Mouse (Mus musculus) midbrain, embryonic 10.5 days (tissue): Measurements from ENCODE around the gene Zwilch. TPM values are rescaled to one million over a fixed set of nuclear protein-coding genes. Genes with fewer than 3 reads are reported as not detected.

Source experiments
- DNase-seq: peaks from one replicate; pipeline ENCODE4 v3.0.0-alpha.2; 2017; ENCODE audit warnings: low spot score
- H3K27ac ChIP-seq: fragments of 300-500 bp; sonication (generic); replicated peaks from 2 replicates; pipeline ENCODE4 v1.5.1; 2016; ENCODE audit warnings: mild to moderate bottlenecking
- H3K27me3 ChIP-seq: fragments of 300-500 bp; sonication (generic); 2 replicates; pipeline ENCODE4 v1.6.1; 2016; ENCODE audit warnings: low read depth, mild to moderate bottlenecking; ENCODE audit not compliant: poor library complexity, severe bottlenecking
- H3K36me3 ChIP-seq: fragments of 300-500 bp; sonication (generic); 2 replicates; pipeline ENCODE4 v1.6.1; 2016; ENCODE audit warnings: mild to moderate bottlenecking, moderate library complexity
- H3K4me1 ChIP-seq: fragments of 300-500 bp; sonication (generic); 2 replicates; pipeline ENCODE4 v1.6.1; 2016
- H3K4me3 ChIP-seq: fragments of 300-500 bp; sonication (generic); 2 replicates; pipeline ENCODE4 v1.5.1; 2016; ENCODE audit warnings: mild to moderate bottlenecking, moderate library complexity
- H3K9me3 ChIP-seq: fragments of 300-500 bp; sonication (generic); replicated peaks from 2 replicates; pipeline ENCODE4 v1.6.1; 2016; ENCODE audit warnings: mild to moderate bottlenecking
- WGBS: fragments of 180-500 bp; shearing (Covaris S2); methylation state at CpG from one replicate; pipeline ENCODE4 v1.1.7; 2016; 5-methylcytosine and 5-hydroxymethylcytosine counted together
- polyA plus RNA-seq: library from polyadenylated mRNA; unstranded; fragments of >200 nt; fragmentation: Nextera tagmentation; extraction: Ambion mirVana; gene quantifications from 2 replicates; pipeline ENCODE4 v1.2.1, GENCODE M21; 2016

The Zwilch gene
- polyA plus RNA-seq, result 42.6 and 42.8 TPM in 2 replicates

- Histone ChIP-seq H3K36me3 (peaks cover 53% of the 10 kb centered on the region), H3K27me3 (no peaks in the 10 kb centered on the region), H3K9me3 (no peaks in the 10 kb centered on the region), H3K4me1 (peaks cover 26% of the 10 kb centered on the region), H3K4me3 (peak within 1 kb of the TSS; percentile 94), H3K27ac (peak within 1 kb of the TSS; percentile 97)
- under 1% methylated on average over 42 of the region's 42 CpGs for WGBS
- peak; percentile 86 for DNase-seq
Observed at GRCm38 (mm10) chr9:64172816-64173665, at the start of gene Zwilch, which contains the start of gene Rpl4. Gene Zwilch, minus strand, starts transcription at chr9:64173104. Gene Rpl4, plus strand, starts transcription at chr9:64173375.

GRCm38 (mm10) chr9:64222098-64222497 lies 49.2 kb upstream of the Zwilch start:
- Histone ChIP-seq H3K4me3 (no peak overlapping the region), H3K4me1 (peaks cover 22% of the 10 kb centered on the region), H3K27ac (no peak overlapping the region), H3K36me3 (0 out of 2 replicates have a peak, but pooled peaks cover 6% of the 10 kb centered on the region), H3K27me3 (no peaks in the 10 kb centered on the region), H3K9me3 (no peaks in the 10 kb centered on the region)
- WGBS, result 77% methylated on average over 2 of the region's 2 CpGs
- DNase-seq, result no peak

GRCm38 (mm10) chr9:64221480-64221879 lies 48.6 kb upstream of the Zwilch start:
- Histone ChIP-seq H3K27ac (no peak overlapping the region), H3K9me3 (no peaks in the 10 kb centered on the region)
- 76% methylated on average over 4 of the region's 4 CpGs for WGBS

GRCm38 (mm10) chr9:64220603-64221002 lies 47.7 kb upstream of the Zwilch start:
- Histone ChIP-seq H3K9me3 (no peaks in the 10 kb centered on the region), H3K27ac (no peak overlapping the region), H3K4me1 (peaks cover 22% of the 10 kb centered on the region), H3K4me3 (no peak overlapping the region), H3K27me3 (no peaks in the 10 kb centered on the region), H3K36me3 (0 out of 2 replicates have a peak, but pooled peaks cover 6% of the 10 kb centered on the region)
- no peak for DNase-seq
- 62% methylated on average over 1 of the region's 1 CpGs for WGBS

More at GRCm38 (mm10) chr9:64221480-64221879, 48.6 kb upstream of the Zwilch start:
- no peak for DNase-seq
- H3K4me1 ChIP-seq, result peaks cover 22% of the 10 kb centered on the region
- no peak overlapping the region for H3K4me3 ChIP-seq
- H3K36me3 ChIP-seq, result 0 out of 2 replicates have a peak, but pooled peaks cover 6% of the 10 kb centered on the region
- H3K27me3 ChIP-seq, result no peaks in the 10 kb centered on the region

GRCm38 (mm10) chr9:64219772-64220420 lies 47.0 kb upstream of the Zwilch start:
- Histone ChIP-seq H3K27ac (no peak overlapping the region), H3K4me3 (no peak overlapping the region), H3K9me3 (no peaks in the 10 kb centered on the region), H3K4me1 (peaks cover 22% of the 10 kb centered on the region), H3K36me3 (0 out of 2 replicates have a peak, but pooled peaks cover 5% of the 10 kb centered on the region), H3K27me3 (no peaks in the 10 kb centered on the region)
- 85% methylated on average over 10 of the region's 10 CpGs for WGBS
- DNase-seq, result no peak

GRCm38 (mm10) chr9:64219305-64219704 lies 46.4 kb upstream of the Zwilch start:
- Histone ChIP-seq H3K27me3 (no peaks in the 10 kb centered on the region), H3K9me3 (no peaks in the 10 kb centered on the region), H3K27ac (no peak overlapping the region), H3K4me1 (peaks cover 22% of the 10 kb centered on the region), H3K36me3 (peaks cover 5% of the 10 kb centered on the region), H3K4me3 (no peak overlapping the region)
- DNase-seq, result no peak
- WGBS, result 68% methylated on average over 1 of the region's 1 CpGs

GRCm38 (mm10) chr9:64217887-64218286 lies 45.0 kb upstream of the Zwilch start:
- H3K27ac ChIP-seq, result no peak overlapping the region
- no peak overlapping the region for H3K4me3 ChIP-seq
- no peaks in the 10 kb centered on the region for H3K27me3 ChIP-seq
- DNase-seq, result no peak
- H3K4me1 ChIP-seq, result peaks cover 22% of the 10 kb centered on the region
- peaks cover 18% of the 10 kb centered on the region for H3K36me3 ChIP-seq
- no peaks in the 10 kb centered on the region for H3K9me3 ChIP-seq

GRCm38 (mm10) chr9:64216641-64217040 lies 43.7 kb upstream of the Zwilch start:
- Histone ChIP-seq H3K4me3 (no peak overlapping the region), H3K36me3 (peaks cover 30% of the 10 kb centered on the region), H3K4me1 (peaks cover 16% of the 10 kb centered on the region), H3K27ac (no peak overlapping the region), H3K27me3 (no peaks in the 10 kb centered on the region), H3K9me3 (no peaks in the 10 kb centered on the region)
- 90% methylated on average over 2 of the region's 2 CpGs for WGBS
- no peak for DNase-seq

- WGBS, result 90% methylated on average over 4 of the region's 4 CpGs
- Histone ChIP-seq H3K9me3 (no peaks in the 10 kb centered on the region), H3K27me3 (no peaks in the 10 kb centered on the region), H3K27ac (no peak overlapping the region), H3K4me1 (peaks cover 15% of the 10 kb centered on the region), H3K4me3 (no peak overlapping the region), H3K36me3 (peaks cover 36% of the 10 kb centered on the region)
- no peak for DNase-seq
Observed at GRCm38 (mm10) chr9:64216090-64216489, 43.2 kb upstream of the Zwilch start.

GRCm38 (mm10) chr9:64214452-64214851 lies 41.5 kb upstream of the Zwilch start:
- Histone ChIP-seq H3K27me3 (no peaks in the 10 kb centered on the region), H3K4me3 (no peak overlapping the region), H3K9me3 (no peaks in the 10 kb centered on the region), H3K27ac (0 out of 2 replicates have a peak overlapping the region, but pooled peaks have one; percentile 42), H3K36me3 (peaks cover 51% of the 10 kb centered on the region), H3K4me1 (peaks cover under 1% of the 10 kb centered on the region; the same call in 1 of the 2 replicates)
- WGBS, result 90% methylated on average over 17 of the region's 17 CpGs
- no peak for DNase-seq

- H3K36me3 ChIP-seq, result peaks cover 91% of the 10 kb centered on the region
- 91% methylated on average over 3 of the region's 3 CpGs for WGBS
- no peak for DNase-seq
Observed at GRCm38 (mm10) chr9:64207509-64208084, 34.7 kb upstream of the Zwilch start.

GRCm38 (mm10) chr9:64202866-64203265 lies 30.0 kb upstream of the Zwilch start:
- H3K27ac ChIP-seq, result no peak overlapping the region
- H3K4me1 ChIP-seq, result no peaks in the 10 kb centered on the region
- no peaks in the 10 kb centered on the region for H3K9me3 ChIP-seq
- H3K27me3 ChIP-seq, result no peaks in the 10 kb centered on the region
- H3K4me3 ChIP-seq, result no peak overlapping the region
- H3K36me3 ChIP-seq, result peaks cover 79% of the 10 kb centered on the region
- DNase-seq, result no peak

More at GRCm38 (mm10) chr9:64207509-64208084, 34.7 kb upstream of the Zwilch start:
- H3K27ac ChIP-seq, result no peak overlapping the region
- no peaks in the 10 kb centered on the region for H3K4me1 ChIP-seq
- no peaks in the 10 kb centered on the region for H3K9me3 ChIP-seq
- H3K4me3 ChIP-seq, result no peak overlapping the region
- H3K27me3 ChIP-seq, result no peaks in the 10 kb centered on the region
